Mouse (Mus musculus) layer of hippocampus, adult 8-10 months (tissue): ENCODE measurements at regions not wholly inside any gene's neighbourhood (a gene's known extent, or its start where the extent isn't known, plus 50 kb on each side); places are given as distances from the start of the nearest gene placed in this dataset.

Experiments used
- DNase-seq, 2 experiments: peaks; one replicate each; pipeline ENCODE4 v3.0.0; 2022; ENCODE audit warnings: low spot score in 2 of 2

DNA sequence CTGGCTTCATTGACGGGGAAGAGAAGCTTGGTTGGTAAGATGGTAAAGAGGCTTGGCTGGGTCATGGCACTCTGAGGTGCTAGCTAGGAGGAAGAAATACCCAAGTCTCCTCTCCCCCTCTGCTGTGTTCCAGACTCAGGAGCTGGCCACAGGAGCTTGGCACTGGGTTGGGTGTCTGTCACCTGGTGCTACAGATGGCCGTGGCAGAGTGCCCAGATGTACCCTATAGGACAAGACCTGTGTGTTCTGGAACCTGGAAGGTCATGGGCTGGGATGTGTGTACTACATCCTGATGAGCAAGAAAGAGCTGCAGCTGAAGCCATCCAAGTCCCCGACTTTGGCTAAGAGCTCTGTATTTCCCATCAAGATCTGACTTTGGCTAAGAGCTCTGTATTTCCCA lies 72.4 kb downstream of the Nupl2 start:
- no peak for DNase-seq

DNA sequence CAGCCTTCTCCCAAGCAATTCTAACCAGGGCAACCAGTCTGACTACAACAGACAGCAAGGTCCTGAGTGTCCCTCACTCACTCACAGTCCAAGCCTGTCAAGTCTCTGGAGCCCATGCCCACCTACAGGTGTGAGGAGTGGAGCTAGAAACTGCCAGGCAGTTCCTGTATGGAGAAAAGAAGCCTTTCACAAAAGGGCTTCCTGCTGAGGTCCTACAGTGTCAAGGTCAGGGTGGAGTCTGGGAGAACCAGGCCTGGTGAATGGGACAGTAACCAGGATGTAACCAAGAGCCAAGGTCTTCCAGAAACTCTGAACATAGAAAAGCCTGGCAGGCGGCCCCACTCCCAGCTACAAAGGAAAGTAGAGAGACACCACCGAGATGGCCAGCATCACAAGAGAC lies 74.2 kb downstream of the Nupl2 start:
- no peak for DNase-seq

DNA sequence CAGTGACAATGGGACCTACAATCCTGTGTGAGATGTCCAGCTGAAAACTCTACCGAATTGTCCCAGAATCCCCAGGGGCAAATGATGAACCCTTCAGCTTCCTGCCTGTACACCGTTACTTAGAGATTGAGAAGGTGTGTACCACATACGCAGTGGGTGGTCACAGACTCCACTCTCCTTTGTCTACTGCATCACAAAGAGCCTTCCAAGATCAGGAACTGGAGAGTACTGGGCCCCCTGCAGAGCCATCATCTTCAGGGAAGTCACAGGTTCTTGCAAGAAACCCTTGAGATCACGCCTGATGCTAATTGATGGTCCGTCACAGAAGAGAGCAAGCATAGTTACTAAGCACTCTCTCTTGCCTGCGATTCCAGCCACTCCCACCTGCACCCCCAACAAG lies 79.4 kb downstream of the Nupl2 start:
- DNase-seq: no peak

DNA sequence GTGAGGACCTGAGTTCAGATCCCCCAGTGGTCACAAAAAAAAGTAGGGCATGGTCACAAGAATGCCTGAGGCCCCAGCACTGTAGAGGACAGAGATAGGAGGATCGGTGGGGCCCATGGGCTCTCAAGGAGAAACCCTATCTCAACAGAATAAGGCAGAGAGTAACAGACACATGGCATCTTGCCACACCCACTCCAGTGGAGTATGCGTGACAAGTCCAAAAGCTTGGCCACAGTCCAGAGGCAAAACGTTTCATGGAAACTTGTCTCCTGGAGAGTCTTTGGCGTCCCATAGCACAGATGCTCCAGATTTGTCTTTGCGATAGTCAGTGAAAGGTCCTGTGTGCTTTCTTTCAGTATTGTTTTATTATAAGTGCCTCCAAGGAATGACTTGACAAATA lies 90.7 kb downstream of the Nupl2 start:
- DNase-seq: no peak

DNA sequence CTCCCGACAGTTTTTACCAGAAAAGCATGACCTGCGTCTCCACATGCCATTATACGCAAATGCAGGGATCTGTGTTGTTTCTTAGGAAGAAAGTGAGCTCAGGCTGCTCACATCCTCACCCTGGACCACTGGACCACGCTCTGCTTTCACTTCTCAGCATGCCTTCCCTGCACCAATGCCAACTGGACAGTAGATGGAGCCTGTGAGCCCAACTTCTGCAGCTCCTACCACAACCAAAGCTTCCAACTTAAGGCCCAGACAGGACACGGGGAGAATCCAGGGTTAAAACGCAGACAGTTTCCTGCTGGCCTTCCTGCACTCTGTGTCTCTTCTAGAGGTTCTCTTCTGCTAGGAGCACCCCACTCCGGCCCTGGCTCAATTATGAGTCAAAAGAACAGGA lies 90.3 kb downstream of the Kcnh2 start:
- peak; percentile 30 to 70 for DNase-seq

DNA sequence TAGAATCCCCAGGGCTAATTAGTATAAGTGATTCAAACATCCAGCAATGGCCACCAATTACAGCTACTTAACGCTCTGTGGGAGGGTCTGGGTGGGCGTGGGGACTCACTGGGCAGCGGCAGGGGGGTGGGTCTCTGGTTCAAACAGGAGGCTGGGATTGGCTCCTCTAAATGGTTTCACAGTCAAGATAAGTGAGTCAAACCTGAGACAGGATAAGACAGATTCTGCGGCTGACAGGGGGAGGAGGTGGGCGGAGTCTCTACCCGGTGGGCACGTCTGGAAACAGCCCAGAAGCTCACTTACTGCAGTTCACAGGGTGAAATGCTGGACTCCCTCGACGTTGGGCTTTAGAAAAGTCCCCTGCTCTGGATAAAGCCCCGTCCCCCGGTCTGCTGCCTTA lies 89.3 kb downstream of the Kcnh2 start:
- DNase-seq: no peak

DNA sequence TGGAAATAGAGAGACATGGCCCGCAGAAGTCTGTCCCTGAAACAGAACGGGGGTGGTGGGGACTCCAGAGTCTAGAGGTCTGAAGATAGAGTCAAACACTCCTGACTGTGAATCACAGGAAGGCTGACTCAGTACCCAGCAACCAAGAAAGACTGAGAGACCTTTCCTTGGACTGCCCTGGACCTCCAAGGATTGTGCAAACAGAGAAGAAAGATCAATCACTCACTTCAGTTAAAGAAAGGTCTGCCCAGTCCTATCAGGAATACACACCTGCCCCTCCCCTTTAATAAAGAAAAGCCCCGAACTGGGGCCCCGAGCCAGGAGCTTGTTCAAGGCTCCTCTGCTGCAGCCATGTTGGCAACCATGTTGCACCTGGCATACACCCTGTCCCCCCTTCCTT lies 87.3 kb downstream of the Kcnh2 start:
- no peak for DNase-seq

DNA sequence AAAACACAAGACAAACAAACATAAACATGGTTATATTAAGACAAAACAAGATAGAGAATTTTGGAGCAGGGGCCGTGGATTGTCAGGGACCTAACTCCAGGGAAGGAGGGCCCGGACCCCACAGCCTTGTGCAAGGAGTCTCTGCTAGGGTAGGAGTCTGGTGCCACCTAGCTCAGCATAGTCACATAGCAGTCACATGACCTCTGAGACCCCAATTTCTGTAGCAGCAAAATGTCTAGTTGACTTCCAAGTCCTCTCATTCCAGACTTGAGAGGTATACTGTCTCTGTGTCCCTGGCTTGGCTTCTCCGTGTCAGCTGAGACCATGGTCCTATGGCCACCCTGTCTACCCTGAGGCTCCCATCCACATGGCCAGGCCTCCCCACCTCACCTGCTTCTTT lies 86.0 kb downstream of the Kcnh2 start:
- DNase-seq: no peak

DNA sequence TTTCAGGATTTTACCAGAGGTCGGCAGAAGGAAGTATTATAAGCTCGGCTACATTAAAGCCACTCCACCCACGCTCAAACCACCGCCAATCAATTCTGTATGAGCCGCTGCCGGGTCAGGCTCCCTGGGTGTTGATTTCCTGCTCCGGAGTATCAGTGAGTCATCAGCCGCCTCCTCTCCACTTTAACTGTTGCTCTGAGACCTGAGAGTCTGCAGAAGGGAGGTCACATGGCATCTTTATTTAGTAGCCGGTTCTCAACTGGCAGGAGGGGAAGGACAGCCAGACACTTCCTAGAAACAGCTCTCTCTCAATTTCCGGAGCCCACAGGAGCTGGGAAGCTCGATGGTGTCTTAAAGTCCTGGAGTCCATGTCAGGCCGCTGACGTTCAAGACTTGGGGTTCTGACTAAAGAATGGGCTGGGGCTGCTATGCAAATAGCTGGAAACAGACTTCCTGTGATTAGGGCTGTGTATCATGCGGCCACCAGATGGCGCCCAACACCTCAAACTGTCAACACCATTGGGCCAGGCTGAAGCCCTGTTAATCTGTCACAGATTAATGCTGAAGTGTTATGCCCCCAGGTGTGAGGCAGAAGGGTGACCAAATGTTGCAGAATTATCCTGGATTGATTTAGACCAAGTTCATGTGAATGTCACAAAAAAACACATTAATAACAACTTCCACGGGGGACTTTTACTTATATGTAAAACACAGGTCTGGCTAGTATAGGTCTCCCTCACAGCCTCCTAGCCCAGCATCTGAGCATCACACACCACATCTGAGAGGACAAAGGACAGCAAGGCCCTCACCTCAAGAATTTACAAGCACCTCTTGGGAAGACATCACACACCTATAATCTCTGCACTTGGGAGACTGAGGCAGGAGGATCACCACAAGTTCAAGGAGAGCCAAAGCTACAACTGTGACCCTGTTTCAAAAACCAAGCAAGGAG lies 84.8 kb downstream of the Kcnh2 start:
- DNase-seq: peak; percentile 43 to 86
